Mouse (Mus musculus) stomach, embryonic 14.5 days (tissue): ENCODE results near the gene Irs1. TPM values are rescaled to one million over a fixed set of nuclear protein-coding genes. Genes with fewer than 3 reads are reported as not detected.

Experiments
- ATAC-seq: fragments of 200-750 bp; cut with Nextera tagmentation; 2 replicates; pipeline ENCODE4 v1.8.0; 2017; ENCODE audit warnings: low read depth, moderate TSS enrichment; ENCODE audit not compliant: insufficient number of reproducible peaks, insufficient read depth, low FRiP score
- H3K27ac ChIP-seq: fragments of 300-500 bp; sonication (generic); 2 replicates; pipeline ENCODE4 v1.5.1; 2014; ENCODE audit warnings: mild to moderate bottlenecking, low read length, moderate library complexity, mixed read lengths
- H3K27me3 ChIP-seq: fragments of 300-500 bp; sonication (generic); 2 replicates; pipeline ENCODE4 v1.6.1; 2014; ENCODE audit warnings: low read length, control low read depth, mixed read lengths; ENCODE audit not compliant: control insufficient read depth, insufficient read depth
- H3K36me3 ChIP-seq: fragments of 300-500 bp; sonication (generic); 2 replicates; pipeline ENCODE4 v1.6.1; 2014; ENCODE audit warnings: mild to moderate bottlenecking, control low read depth, low read length, moderate library complexity, mixed read lengths; ENCODE audit not compliant: control insufficient read depth, insufficient read depth
- H3K4me1 ChIP-seq: fragments of 300-500 bp; sonication (generic); 2 replicates; pipeline ENCODE4 v1.6.1; 2014; ENCODE audit warnings: low read length, control low read depth, mixed read lengths; ENCODE audit not compliant: control insufficient read depth, insufficient read depth
- H3K4me2 ChIP-seq: fragments of 300-500 bp; sonication (generic); replicated peaks from 2 replicates; pipeline ENCODE4 v1.6.1; 2014; ENCODE audit warnings: low read depth, low read length, control low read depth
- H3K4me3 ChIP-seq: fragments of 300-500 bp; sonication (generic); 2 replicates; pipeline ENCODE4 v1.5.1; 2014; ENCODE audit warnings: low read depth, low read length, control low read depth
- H3K9ac ChIP-seq: fragments of 300-500 bp; sonication (generic); replicated peaks from 2 replicates; pipeline ENCODE4 v1.6.1; 2014; ENCODE audit warnings: low read depth, mild to moderate bottlenecking, control low read depth, low read length, moderate library complexity, mixed read lengths
- H3K9me3 ChIP-seq: fragments of 300-500 bp; sonication (generic); 2 replicates; pipeline ENCODE4 v1.6.1; 2016; ENCODE audit warnings: low read depth, low read length, control low read depth; ENCODE audit not compliant: control insufficient read depth
- WGBS: fragments of 180-500 bp; shearing (Covaris S2); extraction: QIAGEN DNeasy Blood & Tissue Kit; methylation state at CpG from one replicate; pipeline ENCODE4 v1.1.7; 2014; 5-methylcytosine and 5-hydroxymethylcytosine counted together
- polyA plus RNA-seq: library from polyadenylated mRNA; unstranded; fragments of >200 nt; fragmentation: Nextera tagmentation; extraction: Ambion mirVana; gene quantifications from 2 replicates; pipeline ENCODE4 v1.2.1, GENCODE M21; 2014

Irs1 gene
- polyA plus RNA-seq, 1 experiment from 2014 or later = 6.7 TPM

DNA sequence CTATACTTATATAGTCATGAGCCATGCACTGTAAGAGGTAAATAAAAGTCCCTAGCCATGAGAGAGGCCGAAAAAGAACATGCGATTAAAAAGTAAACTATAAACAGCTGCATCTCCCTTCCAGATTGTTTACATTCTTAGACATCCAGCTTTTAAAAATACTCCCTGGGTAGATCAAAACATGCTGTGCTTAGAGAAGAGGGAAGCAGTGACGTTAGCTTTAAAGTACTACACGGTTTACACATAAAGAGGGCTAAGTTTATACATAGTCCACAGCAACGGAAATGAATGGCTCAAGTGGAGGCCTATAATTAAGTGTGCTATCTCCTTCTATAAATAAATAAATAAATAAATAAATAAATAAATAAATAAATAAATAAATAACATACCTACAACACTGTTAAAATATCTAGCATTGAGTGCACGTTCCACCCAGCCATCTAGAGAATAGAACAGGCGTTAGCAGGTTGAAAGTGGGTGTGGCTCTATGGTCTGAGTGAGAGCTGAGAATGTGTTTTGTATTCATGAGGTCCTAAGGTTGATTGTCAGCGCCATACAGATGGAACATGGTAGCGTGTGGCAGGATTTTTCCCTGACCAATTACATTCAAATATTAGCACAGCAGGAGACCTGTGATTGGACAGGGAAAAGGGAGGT, 37.3 kb downstream of the Irs1 start:
- no peaks in the 10 kb centered on the region for H3K9me3 ChIP-seq
- ATAC-seq = no peak
- no peak overlapping the region for H3K9ac ChIP-seq
- no peak overlapping the region for H3K27ac ChIP-seq
- H3K4me1 ChIP-seq = peaks cover 6% of the 10 kb centered on the region; the same call in 1 of the 2 replicates
- no peak overlapping the region for H3K4me2 ChIP-seq
- no peak overlapping the region for H3K4me3 ChIP-seq
- WGBS = 71% methylated on average over 9 of the region's 9 CpGs
- H3K27me3 ChIP-seq = no peaks in the 10 kb centered on the region
- no peaks in the 10 kb centered on the region for H3K36me3 ChIP-seq

GRCm38 (mm10) chr1:82247221-82247951, 43.8 kb downstream of the Irs1 start:
- Histone ChIP-seq H3K9me3 (no peaks in the 10 kb centered on the region), H3K4me2 (no peak overlapping the region), H3K4me1 (no peaks in the 10 kb centered on the region), H3K9ac (no peak overlapping the region), H3K27me3 (no peaks in the 10 kb centered on the region), H3K4me3 (no peak overlapping the region), H3K36me3 (no peaks in the 10 kb centered on the region), H3K27ac (no peak overlapping the region)
- 73% methylated on average over 10 of the region's 10 CpGs for WGBS
- ATAC-seq = no peak

GRCm38 (mm10) chr1:82245002-82245401, 46.2 kb downstream of the Irs1 start:
- H3K4me3 ChIP-seq = no peak overlapping the region
- H3K36me3 ChIP-seq = no peaks in the 10 kb centered on the region; the same call in 1 of the 2 replicates
- no peaks in the 10 kb centered on the region for H3K4me1 ChIP-seq
- no peak for ATAC-seq
- no peak overlapping the region for H3K4me2 ChIP-seq
- H3K9ac ChIP-seq = no peak overlapping the region
- no peak overlapping the region for H3K27ac ChIP-seq
- WGBS = 85% methylated on average over 5 of the region's 5 CpGs
- no peaks in the 10 kb centered on the region for H3K9me3 ChIP-seq
- no peaks in the 10 kb centered on the region for H3K27me3 ChIP-seq

- no peak for ATAC-seq
- H3K4me1 ChIP-seq = no peaks in the 10 kb centered on the region
Measured at GRCm38 (mm10) chr1:82243260-82243825, 47.9 kb downstream of the Irs1 start.

DNA sequence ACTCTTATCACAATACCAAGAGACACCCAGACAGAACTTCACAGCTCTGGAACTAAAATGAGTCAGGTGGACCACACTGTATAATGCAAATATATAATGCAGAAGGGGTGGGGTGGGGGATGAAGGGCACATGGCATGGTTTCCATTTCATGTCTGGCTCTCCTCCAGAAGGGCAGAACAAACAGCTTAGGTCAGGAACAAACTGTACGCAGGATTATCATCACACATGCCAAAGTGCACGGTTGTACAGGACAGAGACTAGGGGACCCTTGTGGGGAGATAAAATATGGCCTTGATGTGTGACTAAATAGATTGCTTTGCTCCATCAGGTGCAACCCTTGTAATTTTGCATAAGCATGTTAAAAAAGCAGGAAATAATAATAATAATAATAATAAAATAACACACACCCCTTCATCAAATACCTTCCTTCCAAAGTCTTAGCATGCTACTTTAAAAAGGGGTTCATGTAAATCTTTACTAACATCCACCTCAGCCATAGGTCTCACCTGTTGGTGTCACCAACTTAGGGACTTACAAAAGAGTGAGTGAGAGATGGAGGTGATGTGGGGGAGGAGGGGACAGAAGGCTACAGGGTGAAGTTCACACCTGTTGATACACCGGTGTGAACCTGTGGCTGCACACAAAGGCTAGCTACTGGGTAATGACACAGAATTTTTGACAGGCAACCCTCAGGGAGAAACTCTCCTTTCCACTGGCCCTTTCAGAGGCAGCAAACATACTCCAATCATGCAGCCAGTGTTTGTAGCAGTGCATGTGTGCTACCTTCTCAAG, 51.6 kb downstream of the Irs1 start:
- Histone ChIP-seq H3K9me3 (no peaks in the 10 kb centered on the region), H3K4me3 (no peak overlapping the region), H3K9ac (no peak overlapping the region), H3K4me2 (no peak overlapping the region), H3K27ac (no peak overlapping the region), H3K27me3 (no peaks in the 10 kb centered on the region), H3K36me3 (peaks cover 8% of the 10 kb centered on the region), H3K4me1 (no peaks in the 10 kb centered on the region)
- ATAC-seq = no peak
- WGBS = 64% methylated on average over 3 of the region's 3 CpGs

More at GRCm38 (mm10) chr1:82243260-82243825, 47.9 kb downstream of the Irs1 start:
- H3K27ac ChIP-seq = no peak overlapping the region
- H3K36me3 ChIP-seq = no peaks in the 10 kb centered on the region; the same call in 1 of the 2 replicates
- H3K9ac ChIP-seq = no peak overlapping the region
- no peaks in the 10 kb centered on the region for H3K27me3 ChIP-seq
- H3K9me3 ChIP-seq = no peaks in the 10 kb centered on the region
- H3K4me2 ChIP-seq = no peak overlapping the region
- WGBS = 81% methylated on average over 6 of the region's 6 CpGs
- H3K4me3 ChIP-seq = no peak overlapping the region

- Histone ChIP-seq H3K27me3 (no peaks in the 10 kb centered on the region), H3K27ac (no peak overlapping the region), H3K9me3 (no peaks in the 10 kb centered on the region), H3K9ac (no peak overlapping the region), H3K4me1 (no peaks in the 10 kb centered on the region), H3K4me3 (no peak overlapping the region), H3K36me3 (peaks cover 8% of the 10 kb centered on the region), H3K4me2 (no peak overlapping the region)
- ATAC-seq = no peak
- WGBS = 78% methylated on average over 4 of the region's 4 CpGs
Measured at GRCm38 (mm10) chr1:82238245-82238644, 53.0 kb downstream of the Irs1 start.

- ATAC-seq = no peak
- H3K4me3 ChIP-seq = no peak overlapping the region
- H3K36me3 ChIP-seq = peaks cover 8% of the 10 kb centered on the region
- no peak overlapping the region for H3K27ac ChIP-seq
- no peaks in the 10 kb centered on the region for H3K27me3 ChIP-seq
- H3K9ac ChIP-seq = no peak overlapping the region
- 79% methylated on average over 3 of the region's 3 CpGs for WGBS
- H3K4me1 ChIP-seq = no peaks in the 10 kb centered on the region
- H3K4me2 ChIP-seq = no peak overlapping the region
- no peaks in the 10 kb centered on the region for H3K9me3 ChIP-seq
Measured at GRCm38 (mm10) chr1:82235455-82236104, 55.6 kb downstream of the Irs1 start.

DNA sequence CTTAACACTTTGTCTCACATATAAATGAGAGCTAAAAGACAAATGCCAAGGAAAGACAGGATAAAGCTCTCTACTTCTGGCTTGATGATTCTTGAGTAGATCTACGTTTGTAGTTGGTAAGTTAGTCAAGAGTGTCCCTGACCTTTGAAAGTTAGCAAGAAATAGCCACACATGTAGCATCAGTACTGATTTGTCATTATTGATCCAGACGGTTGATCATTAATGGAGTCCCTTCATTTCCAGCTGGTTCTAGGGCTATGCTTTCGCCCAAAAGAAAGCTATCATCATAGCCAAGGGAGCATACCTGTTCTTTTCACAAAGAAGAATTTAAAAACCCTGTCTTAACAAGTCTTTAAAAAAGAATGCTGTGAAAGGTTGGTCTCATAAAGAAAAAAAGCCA, 56.6 kb downstream of the Irs1 start:
- Histone ChIP-seq H3K9ac (no peak overlapping the region), H3K4me3 (no peak overlapping the region), H3K4me2 (no peak overlapping the region), H3K4me1 (no peaks in the 10 kb centered on the region), H3K36me3 (peaks cover 8% of the 10 kb centered on the region), H3K9me3 (no peaks in the 10 kb centered on the region), H3K27ac (no peak overlapping the region), H3K27me3 (no peaks in the 10 kb centered on the region)
- 86% methylated on average over 3 of the region's 3 CpGs for WGBS
- ATAC-seq = no peak
